Comparison of ENCODE assay signal across 18 mouse cellular contexts in genomic region chr11:90268934-90269333, GRCm38 (mm10). TPM values are rescaled to one million over a fixed set of nuclear protein-coding genes. Genes with fewer than 3 reads are reported as not detected.
A peak's percentile ranks its signal among the peaks of the same experiment; 100 is the strongest.
DNase-seq lines count a peak whose midpoint lies in the region; ATAC-seq and TF ChIP-seq lines count a peak whose summit lies in the region.
"Had no signal": no experiment of that assay in that cellular context is flagged by ENCODE, and none has a peak within 500 bp of the region (broad histone marks: within the 10 kb centered on the region; RNA-seq: fewer than 3 reads in every experiment).

No protein-coding gene starts in this region.

- WGBS in forebrain, postnatal 0 days: 60% methylated on average over 5 of the region's 5 CpGs
- 66% methylated on average over 5 of the region's 5 CpGs for WGBS in forebrain, embryonic 15.5 days
- WGBS in stomach, embryonic 15.5 days: 80% methylated on average over 5 of the region's 5 CpGs
- WGBS in stomach, postnatal 0 days: 71% methylated on average over 5 of the region's 5 CpGs
- 38% methylated on average over 5 of the region's 5 CpGs for WGBS in kidney, embryonic 15.5 days
- 70% methylated on average over 5 of the region's 5 CpGs for WGBS in stomach, embryonic 16.5 days

- intact Hi-C loops in heart, postnatal 14 days (cut with DNase I): no loop called here

- H3K27ac ChIP-seq in forebrain, postnatal 0 days (ENCODE audit: low read depth, low read length): no peak overlapping the region
- H3K27ac ChIP-seq in forebrain, embryonic 15.5 days (replicated peaks): no peak overlapping the region
- H3K27ac ChIP-seq in stomach, embryonic 15.5 days: no peak overlapping the region
- no peak overlapping the region for H3K27ac ChIP-seq in stomach, postnatal 0 days (replicated peaks)
- peak overlapping the region; percentile 48; the same call in 1 of the 2 replicates for H3K27ac ChIP-seq in kidney, embryonic 15.5 days
- no peak overlapping the region for H3K27ac ChIP-seq in stomach, embryonic 16.5 days (ENCODE audit: low read length)
- H3K27ac ChIP-seq: hindbrain, embryonic 12.5 days; limb, embryonic 10.5 days; liver, embryonic 15.5 days had no signal

- H3K9ac ChIP-seq in forebrain, postnatal 0 days: no peak overlapping the region
- H3K9ac ChIP-seq in forebrain, embryonic 15.5 days (replicated peaks): no peak overlapping the region
- no peak overlapping the region for H3K9ac ChIP-seq in stomach, embryonic 15.5 days
- H3K9ac ChIP-seq in stomach, postnatal 0 days (ENCODE audit: low read length): no peak overlapping the region
- H3K9ac ChIP-seq in kidney, embryonic 15.5 days: no peak overlapping the region
- H3K9ac ChIP-seq in stomach, embryonic 16.5 days (ENCODE audit: low read length): no peak overlapping the region
- H3K9ac ChIP-seq: hindbrain, embryonic 12.5 days; liver, embryonic 15.5 days had no signal

- H3K4me1 ChIP-seq in forebrain, postnatal 0 days (ENCODE audit: insufficient read depth): no peaks in the 10 kb centered on the region
- peaks cover 8% of the 10 kb centered on the region for H3K4me1 ChIP-seq in forebrain, embryonic 15.5 days
- no peaks in the 10 kb centered on the region for H3K4me1 ChIP-seq in stomach, embryonic 15.5 days
- H3K4me1 ChIP-seq in stomach, postnatal 0 days (replicated peaks; ENCODE audit: control insufficient read depth, insufficient read depth): no peaks in the 10 kb centered on the region
- peaks cover 21% of the 10 kb centered on the region; the same call in 1 of the 2 replicates for H3K4me1 ChIP-seq in kidney, embryonic 15.5 days
- H3K4me1 ChIP-seq in stomach, embryonic 16.5 days (ENCODE audit: control insufficient read depth, insufficient read depth, low read length): no peaks in the 10 kb centered on the region
- H3K4me1 ChIP-seq: liver, embryonic 15.5 days had no signal

- no peak for TF ChIP-seq EP300 in stomach, postnatal 0 days (optimal IDR thresholded peaks at IDR 0.05)

- no peak for TF ChIP-seq CTCF in forebrain, postnatal 0 days (IDR thresholded peaks at IDR 0.05; ENCODE audit: low read depth)
- TF ChIP-seq CTCF in stomach, postnatal 0 days (IDR thresholded peaks at IDR 0.05; ENCODE audit: low read depth): no peak

- ATAC-seq in forebrain, postnatal 0 days: no peak
- ATAC-seq in forebrain, embryonic 15.5 days (replicated peaks): no peak
- peak; percentile 39; the same call in 1 of the 2 replicates for ATAC-seq in stomach, embryonic 15.5 days (ENCODE audit: insufficient read depth, low FRiP score, low read depth)
- ATAC-seq in stomach, postnatal 0 days (ENCODE audit: low FRiP score, low TSS enrichment): no peak
- ATAC-seq in kidney, embryonic 15.5 days (replicated peaks; ENCODE audit: low FRiP score): peak; percentile 58; the same call in 1 of the 2 replicates
- ATAC-seq in stomach, embryonic 16.5 days (ENCODE audit: insufficient read depth, low FRiP score): peak; percentile 46; the same call in 1 of the 2 replicates

- no peak for DNase-seq in forebrain, postnatal 0 days
- no peak for DNase-seq in stomach, postnatal 0 days (ENCODE audit: low spot score)
- DNase-seq in thymus, postnatal 25 days: no peak
- DNase-seq in heart, postnatal 14 days: no peak
- DNase-seq: adrenal gland, postnatal 14 days; cerebellum, adult 18-20 months; gastrocnemius, postnatal 10 days; lung, postnatal 14 days; right cerebral cortex, postnatal 14 days; thymus, postnatal 14 days had no signal

- H3K9me3 ChIP-seq in forebrain, postnatal 0 days (ENCODE audit: low read length): no peaks in the 10 kb centered on the region
- no peaks in the 10 kb centered on the region for H3K9me3 ChIP-seq in forebrain, embryonic 15.5 days
- H3K9me3 ChIP-seq in stomach, embryonic 15.5 days: no peaks in the 10 kb centered on the region
- H3K9me3 ChIP-seq in stomach, postnatal 0 days (ENCODE audit: control insufficient read depth, low read length): no peaks in the 10 kb centered on the region
- no peaks in the 10 kb centered on the region for H3K9me3 ChIP-seq in kidney, embryonic 15.5 days (replicated peaks)
- H3K9me3 ChIP-seq in stomach, embryonic 16.5 days (replicated peaks; ENCODE audit: control insufficient read depth, low read length): no peaks in the 10 kb centered on the region
- H3K9me3 ChIP-seq: hindbrain, embryonic 12.5 days; limb, embryonic 10.5 days; liver, embryonic 15.5 days; megakaryocyte, embryonic 14.5 days had no signal

- H3K36me3 ChIP-seq in forebrain, postnatal 0 days (ENCODE audit: insufficient read depth): peaks cover 28% of the 10 kb centered on the region
- H3K36me3 ChIP-seq in forebrain, embryonic 15.5 days: peaks cover 16% of the 10 kb centered on the region
- H3K36me3 ChIP-seq in stomach, embryonic 15.5 days: no peaks in the 10 kb centered on the region
- H3K36me3 ChIP-seq in stomach, postnatal 0 days (ENCODE audit: control insufficient read depth, insufficient read depth, low read length): peaks cover 3% of the 10 kb centered on the region; the same call in 1 of the 2 replicates
- H3K36me3 ChIP-seq in kidney, embryonic 15.5 days: peaks cover 56% of the 10 kb centered on the region
- no peaks in the 10 kb centered on the region for H3K36me3 ChIP-seq in stomach, embryonic 16.5 days (ENCODE audit: control insufficient read depth, insufficient read depth, low read length)
- H3K36me3 ChIP-seq: liver, embryonic 15.5 days had no signal

- H3K4me2 ChIP-seq in forebrain, postnatal 0 days (ENCODE audit: low read depth): 0 out of 2 replicates have a peak overlapping the region, but pooled peaks have one; percentile 29
- no peak overlapping the region for H3K4me2 ChIP-seq in forebrain, embryonic 15.5 days (replicated peaks)
- no peak overlapping the region for H3K4me2 ChIP-seq in stomach, embryonic 15.5 days
- H3K4me2 ChIP-seq in stomach, postnatal 0 days (replicated peaks; ENCODE audit: low read depth): no peak overlapping the region
- peak overlapping the region; percentile 38; the same call in 1 of the 2 replicates for H3K4me2 ChIP-seq in kidney, embryonic 15.5 days
- no peak overlapping the region for H3K4me2 ChIP-seq in stomach, embryonic 16.5 days (ENCODE audit: low read depth, low read length)
- H3K4me2 ChIP-seq: hindbrain, embryonic 12.5 days; liver, embryonic 15.5 days had no signal

- H3K4me3 ChIP-seq in forebrain, postnatal 0 days (ENCODE audit: low read depth, low read length): no peak overlapping the region
- no peak overlapping the region for H3K4me3 ChIP-seq in forebrain, embryonic 15.5 days
- H3K4me3 ChIP-seq in stomach, embryonic 15.5 days (replicated peaks): no peak overlapping the region
- no peak overlapping the region for H3K4me3 ChIP-seq in stomach, postnatal 0 days (ENCODE audit: low read depth, low read length)
- H3K4me3 ChIP-seq in kidney, embryonic 15.5 days (replicated peaks): no peak overlapping the region
- H3K4me3 ChIP-seq in stomach, embryonic 16.5 days (replicated peaks; ENCODE audit: low read length): no peak overlapping the region
- H3K4me3 ChIP-seq: hindbrain, embryonic 12.5 days; limb, embryonic 10.5 days; liver, embryonic 15.5 days; megakaryocyte, embryonic 14.5 days had no signal

- H3K27me3 ChIP-seq in forebrain, postnatal 0 days (ENCODE audit: insufficient read depth, low read length): no peaks in the 10 kb centered on the region
- H3K27me3 ChIP-seq in forebrain, embryonic 15.5 days: no peaks in the 10 kb centered on the region
- H3K27me3 ChIP-seq in stomach, embryonic 15.5 days (replicated peaks): no peaks in the 10 kb centered on the region
- H3K27me3 ChIP-seq in stomach, postnatal 0 days (ENCODE audit: control insufficient read depth, insufficient read depth, low read length): no peaks in the 10 kb centered on the region
- no peaks in the 10 kb centered on the region for H3K27me3 ChIP-seq in kidney, embryonic 15.5 days
- no peaks in the 10 kb centered on the region for H3K27me3 ChIP-seq in stomach, embryonic 16.5 days (ENCODE audit: control insufficient read depth, insufficient read depth, low read length)
- H3K27me3 ChIP-seq: hindbrain, embryonic 12.5 days; liver, embryonic 15.5 days; megakaryocyte, embryonic 14.5 days had no signal

RNA-seq across cellular contexts. Expression of gene Mmd, which starts 19.7 kb away (rescaled TPM):
- total RNA-seq in forebrain, postnatal 0 days (2014; rRNA removed): 151 and 161 TPM in 2 replicates
- polyA plus RNA-seq in forebrain, postnatal 0 days (2015; fragmentation: Nextera tagmentation; extraction: Ambion mirVana): 105 and 119 TPM in 2 replicates
- 91.7 and 94.3 TPM in 2 replicates for polyA plus RNA-seq in forebrain, embryonic 15.5 days (2015; fragmentation: Nextera tagmentation; extraction: Ambion mirVana)
- 47.2 and 49.7 TPM in 2 replicates for polyA plus RNA-seq in stomach, embryonic 15.5 days (2015; fragmentation: Nextera tagmentation; extraction: Ambion mirVana)
- 19.1 and 21.3 TPM in 2 replicates for polyA plus RNA-seq in stomach, postnatal 0 days (2015; fragmentation: Nextera tagmentation; extraction: Ambion mirVana)
- 36.6 and 38.0 TPM in 2 replicates for polyA plus RNA-seq in kidney, embryonic 15.5 days (2015; fragmentation: Nextera tagmentation; extraction: Ambion mirVana)
- polyA plus RNA-seq in stomach, embryonic 16.5 days (2015; fragmentation: Nextera tagmentation; extraction: Ambion mirVana): 47.5 and 48.6 TPM in 2 replicates
- 10 to 100 TPM; 35.9 to 38.2 TPM for total RNA-seq in heart, postnatal 14 days (2021)

Comparison
In these comparisons a context has a peak if more than half of its experiments do, and no peak if none do; other contexts are left out.
1. ATAC-seq: peak in stomach, embryonic 15.5 days (single experiment), kidney, embryonic 15.5 days (single experiment) and stomach, embryonic 16.5 days (single experiment); none in forebrain, postnatal 0 days (single experiment), forebrain, embryonic 15.5 days (single experiment) and stomach, postnatal 0 days (single experiment).
2. H3K4me2 ChIP-seq: peak in forebrain, postnatal 0 days (single experiment) and kidney, embryonic 15.5 days (single experiment); none in forebrain, embryonic 15.5 days (single experiment), stomach, embryonic 15.5 days (single experiment), stomach, postnatal 0 days (single experiment) and stomach, embryonic 16.5 days (single experiment).